Mouse (Mus musculus): ENCODE measurements around the gene Trap1a. TPM values are rescaled to one million over a fixed set of nuclear protein-coding genes. Genes with fewer than 3 reads are reported as not detected.
"Not testable (repeated sequence)": the region's sequence is repeated elsewhere in the genome, so short reads cannot be mapped to it uniquely, and the experiment has no call there.

Gene Trap1a
- not detected in 2 replicates for total RNA-seq (2014; rRNA removed)
- not detected in 2 replicates for polyA plus RNA-seq (2015; fragmentation: Nextera tagmentation; extraction: Ambion mirVana)

DNA sequence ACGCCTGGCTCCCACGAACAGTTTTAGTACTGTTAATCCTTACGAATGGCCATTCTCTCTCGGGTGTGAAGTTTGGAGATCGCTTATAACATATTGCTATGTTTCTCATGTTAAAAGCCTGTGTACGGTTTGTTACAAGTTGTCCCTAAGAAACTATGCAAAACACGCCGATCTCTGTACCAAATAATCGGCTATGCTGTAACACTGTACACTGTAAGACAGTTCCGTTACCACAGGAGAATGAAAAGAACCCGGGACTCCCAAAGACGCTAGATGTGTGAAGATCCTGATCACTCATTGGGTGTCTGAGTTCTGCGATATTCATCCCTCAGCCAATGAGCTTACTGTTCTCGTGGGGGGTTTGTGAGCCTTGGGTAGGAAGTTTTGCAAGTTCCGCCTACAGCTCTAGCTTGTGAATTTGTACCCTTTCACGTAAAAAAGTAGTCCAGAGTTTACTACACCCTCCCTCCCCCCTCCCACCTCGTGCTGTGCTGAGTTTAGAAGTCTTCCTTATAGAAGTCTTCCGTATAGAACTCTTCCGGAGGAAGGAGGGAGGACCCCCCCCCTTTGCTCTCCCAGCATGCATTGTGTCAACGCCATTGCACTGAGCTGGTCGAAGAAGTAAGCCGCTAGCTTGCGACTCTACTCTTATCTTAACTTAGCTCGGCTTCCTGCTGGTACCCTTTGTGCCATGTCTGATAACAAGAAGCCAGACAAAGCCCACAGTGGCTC lies at the start of gene Trap1a:
Trap1a (plus strand) TSS at position 421 of the 732 bp plus-strand sequence.
- Histone ChIP-seq H3K36me3 (ENCODE audit: insufficient read depth) (no peaks in the 10 kb centered on the region), H3K4me2 (ENCODE audit: low read depth) (no peak within 1 kb of the TSS), H3K27ac (ENCODE audit: low read depth, low read length) (no peak within 1 kb of the TSS), H3K4me1 (ENCODE audit: insufficient read depth) (no peaks in the 10 kb centered on the region), H3K27me3 (ENCODE audit: insufficient read depth, low read length) (no peaks in the 10 kb centered on the region), H3K9me3 (ENCODE audit: low read length) (no peaks in the 10 kb centered on the region), H3K9ac (no peak within 1 kb of the TSS), H3K4me3 (ENCODE audit: low read depth, low read length) (no peak within 1 kb of the TSS)
- no peak for DNase-seq
- ATAC-seq: no peak
- TF ChIP-seq CTCF (IDR thresholded peaks at IDR 0.05; ENCODE audit: low read depth): no peak
- 90% methylated on average over 24 of the region's 24 CpGs for WGBS

DNA sequence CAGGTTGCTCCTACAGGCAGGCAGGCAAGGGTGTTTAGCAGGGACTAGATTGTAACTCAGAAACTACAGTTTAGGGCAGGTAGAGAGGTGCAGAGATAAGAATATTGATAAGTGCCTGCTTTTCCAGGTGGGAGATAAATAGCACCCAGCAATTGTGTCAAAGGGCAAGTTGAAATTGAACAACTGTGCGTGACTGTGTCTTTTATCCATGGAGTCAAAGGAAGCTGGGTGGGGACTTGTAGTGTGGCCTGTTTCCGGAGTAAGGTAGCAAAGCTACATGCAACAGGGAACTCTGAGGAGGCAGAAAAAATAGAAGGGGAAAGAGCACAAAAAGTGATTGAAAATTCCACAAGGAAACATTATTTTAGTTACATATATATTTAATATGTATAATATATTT lies 40.4 kb upstream of the Trap1a start:
- H3K4me3 ChIP-seq (ENCODE audit: low read depth, low read length): no peak overlapping the region
- no peak overlapping the region for H3K27ac ChIP-seq (ENCODE audit: low read depth, low read length)
- H3K4me2 ChIP-seq (ENCODE audit: low read depth): no peak overlapping the region
- no peak for TF ChIP-seq CTCF (IDR thresholded peaks at IDR 0.05; ENCODE audit: low read depth)
- no peaks in the 10 kb centered on the region for H3K4me1 ChIP-seq (ENCODE audit: insufficient read depth)
- no peaks in the 10 kb centered on the region for H3K27me3 ChIP-seq (ENCODE audit: insufficient read depth, low read length)
- WGBS: 91% methylated on average over 2 of the region's 2 CpGs
- no peak overlapping the region for H3K9ac ChIP-seq
- H3K36me3 ChIP-seq (ENCODE audit: insufficient read depth): no peaks in the 10 kb centered on the region
- ATAC-seq: no peak
- H3K9me3 ChIP-seq (ENCODE audit: low read length): no peaks in the 10 kb centered on the region
- no peak for DNase-seq

DNA sequence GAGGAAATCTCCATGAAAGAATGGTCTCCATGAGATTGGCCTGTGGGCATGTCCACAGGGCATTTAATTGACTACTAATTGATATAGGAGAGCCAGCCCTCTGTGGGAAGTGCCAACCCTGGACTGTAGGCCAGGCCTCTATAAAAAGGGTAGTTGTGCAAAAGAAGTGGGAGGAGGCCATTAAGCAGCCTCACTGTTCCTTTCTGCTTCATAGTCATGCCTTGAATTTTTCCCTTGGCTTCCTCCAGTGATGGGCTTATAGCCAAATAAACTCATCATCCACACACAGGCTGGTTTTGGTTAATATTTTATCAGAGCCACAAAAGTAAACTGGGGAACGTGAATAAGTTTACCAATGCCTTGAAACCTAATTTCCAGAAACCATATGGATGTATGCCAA lies 38.2 kb upstream of the Trap1a start:
- no peak for TF ChIP-seq CTCF (IDR thresholded peaks at IDR 0.05; ENCODE audit: low read depth)
- Histone ChIP-seq H3K4me1 (ENCODE audit: insufficient read depth) (no peaks in the 10 kb centered on the region), H3K9ac (no peak overlapping the region), H3K9me3 (ENCODE audit: low read length) (no peaks in the 10 kb centered on the region), H3K4me2 (ENCODE audit: low read depth) (no peak overlapping the region), H3K27ac (ENCODE audit: low read depth, low read length) (no peak overlapping the region), H3K27me3 (ENCODE audit: insufficient read depth, low read length) (no peaks in the 10 kb centered on the region), H3K4me3 (ENCODE audit: low read depth, low read length) (no peak overlapping the region), H3K36me3 (ENCODE audit: insufficient read depth) (no peaks in the 10 kb centered on the region)
- 71% methylated on average over 1 of the region's 1 CpGs for WGBS
- no peak for ATAC-seq
- DNase-seq: no peak

DNA sequence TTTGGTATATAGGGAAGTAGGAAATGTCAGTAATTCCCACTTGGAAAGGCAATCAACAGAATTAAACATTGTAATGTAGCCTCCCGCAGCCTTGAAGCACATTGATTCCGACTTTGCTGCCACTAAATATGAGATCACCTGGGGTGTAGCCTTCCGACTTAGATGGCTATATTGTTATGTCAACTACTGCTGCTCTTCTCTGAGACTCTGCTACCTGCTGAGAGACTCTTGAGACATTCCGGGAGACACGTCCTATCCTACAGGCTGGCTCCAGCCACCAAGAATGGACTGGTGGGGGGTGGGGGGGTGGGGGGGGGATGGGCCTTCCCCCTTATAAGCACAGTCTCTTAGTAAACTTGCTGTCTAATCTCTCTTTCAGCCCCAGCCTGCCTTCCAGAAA lies 16.1 kb upstream of the Trap1a start:
- DNase-seq; H3K9me3 ChIP-seq (ENCODE audit: low read length); H3K4me1 ChIP-seq (ENCODE audit: insufficient read depth); H3K4me3 ChIP-seq (ENCODE audit: low read depth, low read length); H3K4me2 ChIP-seq (ENCODE audit: low read depth); H3K27me3 ChIP-seq (ENCODE audit: insufficient read depth, low read length); H3K27ac ChIP-seq (ENCODE audit: low read depth, low read length); H3K9ac ChIP-seq; H3K36me3 ChIP-seq (ENCODE audit: insufficient read depth); ATAC-seq: not testable (repeated sequence)
- 58% methylated on average over 5 of the region's 5 CpGs for WGBS

DNA sequence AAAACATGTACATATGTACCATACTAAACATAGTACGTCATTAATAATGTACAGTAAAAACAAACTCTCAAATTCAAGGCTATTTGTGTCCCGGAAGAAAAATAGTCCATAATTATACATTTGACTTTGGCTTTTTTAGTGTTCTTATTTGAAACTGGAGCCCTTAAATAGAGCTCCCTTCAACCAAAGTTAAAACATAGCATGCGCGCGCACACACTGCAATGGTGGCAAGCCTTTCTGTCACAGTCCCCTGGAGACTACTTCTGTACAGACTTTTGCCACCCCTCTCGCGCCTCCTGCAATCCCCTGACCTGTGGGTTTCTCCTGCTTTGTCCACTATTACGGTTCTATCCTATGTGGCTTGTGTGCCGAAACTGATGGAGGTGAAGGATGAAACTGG lies 900 bp upstream of the Trap1a start:
- no peak for DNase-seq
- H3K27me3 ChIP-seq (ENCODE audit: insufficient read depth, low read length): no peaks in the 10 kb centered on the region
- TF ChIP-seq CTCF (IDR thresholded peaks at IDR 0.05; ENCODE audit: low read depth): no peak
- WGBS: 93% methylated on average over 9 of the region's 9 CpGs
- H3K36me3 ChIP-seq (ENCODE audit: insufficient read depth): no peaks in the 10 kb centered on the region
- no peak overlapping the region for H3K4me2 ChIP-seq (ENCODE audit: low read depth)
- no peak overlapping the region for H3K27ac ChIP-seq (ENCODE audit: low read depth, low read length)
- H3K9ac ChIP-seq: no peak overlapping the region
- H3K4me1 ChIP-seq (ENCODE audit: insufficient read depth): no peaks in the 10 kb centered on the region
- no peak overlapping the region for H3K4me3 ChIP-seq (ENCODE audit: low read depth, low read length)
- no peak for ATAC-seq
- H3K9me3 ChIP-seq (ENCODE audit: low read length): no peaks in the 10 kb centered on the region

DNA sequence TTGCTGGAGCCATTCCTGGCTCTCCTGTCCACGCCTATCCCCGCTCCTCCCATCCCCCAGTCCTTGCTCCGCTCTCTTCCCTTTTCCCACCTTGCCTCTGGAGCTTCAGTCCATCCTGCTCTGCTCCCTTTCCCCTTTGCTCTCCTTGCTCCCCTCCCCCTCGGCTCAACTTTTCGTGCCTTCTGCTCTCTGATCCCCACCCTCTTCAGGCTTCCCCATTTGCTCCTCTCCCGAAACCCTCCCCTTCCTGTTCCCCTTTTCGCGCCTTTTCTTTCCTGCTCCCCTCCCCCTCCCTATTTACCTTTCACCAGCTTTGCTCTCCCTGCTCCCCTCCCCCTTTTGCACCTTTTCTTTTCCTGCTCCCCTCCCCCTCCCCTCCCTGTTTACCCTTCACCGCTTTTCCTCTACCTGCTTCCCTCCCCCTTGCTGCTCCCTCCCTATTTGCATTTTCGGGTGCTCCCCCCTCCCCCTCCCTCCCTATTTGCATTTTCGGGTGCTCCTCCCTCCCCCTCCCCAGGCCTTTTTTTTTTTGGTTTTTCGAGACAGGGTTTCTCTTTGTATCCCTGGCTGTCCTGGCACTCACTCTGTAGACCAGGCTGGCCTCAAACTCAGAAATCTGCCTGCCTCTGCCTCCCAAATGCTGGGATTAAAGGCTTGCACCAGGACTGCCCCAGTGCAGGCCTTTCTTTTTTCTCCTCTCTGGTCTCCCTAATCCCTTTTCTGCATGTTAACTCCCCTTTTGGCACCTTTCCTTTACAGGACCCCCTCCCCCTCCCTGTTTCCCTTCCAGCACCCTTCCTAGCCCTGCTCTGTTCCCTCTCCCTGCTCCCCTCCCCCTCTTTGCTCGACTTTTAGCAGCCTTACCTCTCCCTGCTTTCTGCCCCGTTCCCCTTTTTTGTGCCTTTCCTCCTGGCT lies 1.3 kb downstream of the Trap1a start:
- no peaks in the 10 kb centered on the region for H3K4me1 ChIP-seq (ENCODE audit: insufficient read depth)
- 85% methylated on average over 14 of the region's 14 CpGs for WGBS
- H3K9ac ChIP-seq: no peak overlapping the region
- H3K36me3 ChIP-seq (ENCODE audit: insufficient read depth): no peaks in the 10 kb centered on the region
- no peak for TF ChIP-seq CTCF (IDR thresholded peaks at IDR 0.05; ENCODE audit: low read depth)
- H3K27ac ChIP-seq (ENCODE audit: low read depth, low read length): no peak overlapping the region
- no peak overlapping the region for H3K4me2 ChIP-seq (ENCODE audit: low read depth)
- no peak overlapping the region for H3K4me3 ChIP-seq (ENCODE audit: low read depth, low read length)
- H3K9me3 ChIP-seq (ENCODE audit: low read length): no peaks in the 10 kb centered on the region
- DNase-seq (no peak), ATAC-seq (no peak)
- H3K27me3 ChIP-seq (ENCODE audit: insufficient read depth, low read length): no peaks in the 10 kb centered on the region

Measured in forebrain, postnatal 0 days (tissue).